Mouse (Mus musculus) CD4-positive, CD25-positive, alpha-beta regulatory T cell, adult 2 months (primary cell): ENCODE results near the gene Rnf10.
A peak's percentile ranks its signal among the peaks of the same experiment; 100 is the strongest.

Experiments used
- DNase-seq: peaks from one replicate; pipeline ENCODE4 v3.0.0-alpha.2; 2012; ENCODE audit warnings: low read depth, low spot score

The Rnf10 gene

DNA sequence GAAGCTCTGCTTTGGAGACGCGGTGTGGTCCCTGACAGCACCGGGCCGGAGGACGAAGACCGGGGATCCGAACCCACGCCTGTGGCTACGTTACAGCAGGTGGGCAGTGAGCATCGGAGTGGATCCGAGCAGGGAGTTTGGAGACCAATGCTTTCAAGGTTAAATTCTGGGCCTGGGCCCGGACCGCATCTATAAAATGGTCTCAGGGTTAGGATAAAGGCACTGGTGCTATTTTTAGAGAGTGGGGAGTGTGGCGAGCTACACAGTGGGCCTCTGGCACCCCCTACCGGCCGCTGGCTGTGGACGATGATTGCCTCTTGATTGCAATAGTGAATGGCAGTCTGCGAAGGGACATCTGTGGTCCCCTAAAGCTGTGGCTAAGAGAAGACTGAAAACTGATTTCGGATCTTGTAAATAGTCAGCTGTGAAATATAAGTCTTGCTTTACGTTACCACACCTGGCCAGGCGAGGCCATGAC, 36.9 kb downstream of the Rnf10 start, which contains the start of gene Pop5:
Pop5 (plus strand) TSS at position 51 of the 478 bp plus-strand sequence.
- peak; percentile 94 for DNase-seq

DNA sequence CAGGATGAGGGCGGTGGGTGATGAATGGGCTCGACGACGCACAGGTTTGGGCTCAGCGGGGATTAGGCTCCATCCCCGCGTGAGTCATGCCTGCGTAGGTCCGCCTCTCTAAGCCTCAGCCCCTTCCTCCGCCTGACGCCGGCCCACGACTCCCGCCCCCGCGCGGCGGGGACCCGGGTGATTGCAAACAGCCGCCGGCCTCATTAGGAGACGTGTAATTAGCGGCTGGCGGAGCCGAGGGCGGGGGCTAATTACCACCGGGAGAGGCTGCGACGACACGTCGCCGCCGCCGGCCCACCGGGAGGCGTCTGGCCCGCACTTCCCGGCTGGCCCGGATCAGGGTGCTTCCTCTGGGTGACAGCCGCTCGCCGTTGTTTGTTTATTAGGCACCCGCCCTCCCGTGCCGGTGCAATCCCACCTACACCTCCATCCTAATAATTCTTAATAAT, 37.4 kb downstream of the Rnf10 start:
- DNase-seq = peak; percentile 87

DNA sequence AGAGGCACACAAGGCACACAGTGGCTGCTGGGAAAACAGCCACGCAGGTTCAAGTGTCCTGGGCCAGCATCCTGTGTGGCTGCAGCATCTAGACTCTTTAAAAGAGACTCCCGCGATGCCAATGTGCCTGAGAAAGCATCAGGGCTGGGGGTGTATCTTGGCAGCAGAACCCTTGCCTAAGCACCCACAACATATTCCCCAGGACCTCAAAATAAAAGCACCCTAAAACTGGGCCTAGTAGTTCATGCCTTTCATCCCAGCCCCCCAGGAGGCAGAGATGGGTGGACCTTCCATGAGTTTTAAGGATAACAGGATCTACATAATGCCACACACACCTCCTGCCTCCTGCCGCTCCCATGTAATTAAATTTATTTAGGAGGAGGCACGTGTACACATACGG, 38.2 kb downstream of the Rnf10 start:
- DNase-seq = no peak

DNA sequence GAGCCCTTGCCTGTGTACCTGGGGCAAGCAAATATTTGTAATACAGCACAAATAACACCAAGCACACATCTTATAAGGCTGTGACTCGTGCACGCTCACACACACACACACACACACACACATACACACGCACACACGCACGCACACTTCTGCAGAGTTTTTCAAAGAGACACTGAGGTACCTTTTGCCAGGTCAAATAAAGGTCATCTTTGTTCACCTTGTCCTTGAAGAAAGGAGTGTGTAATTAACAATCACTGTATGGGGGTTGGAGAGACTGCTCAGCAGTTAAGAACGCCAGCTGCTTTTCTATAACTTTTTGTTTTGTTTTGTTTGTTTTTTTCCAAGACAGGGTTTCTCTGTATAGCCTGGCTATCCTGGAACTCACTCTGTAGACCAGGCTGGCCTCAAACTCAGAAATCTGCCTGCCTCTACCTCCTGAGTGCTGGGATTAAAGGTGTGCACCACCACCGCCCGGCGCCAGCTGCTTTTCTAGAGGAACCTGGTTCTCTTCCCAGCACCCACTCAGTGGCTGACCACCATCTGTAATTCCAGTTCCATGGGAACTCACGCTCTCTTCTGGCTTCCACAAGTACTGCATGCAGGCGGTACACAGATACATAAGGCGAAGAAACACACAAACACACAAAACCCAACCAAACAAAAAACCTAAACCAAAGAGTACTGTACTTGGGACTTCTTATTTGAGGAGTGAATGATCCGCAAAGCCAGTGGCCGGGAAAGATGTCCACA, 39.5 kb downstream of the Rnf10 start:
- no peak for DNase-seq

DNA sequence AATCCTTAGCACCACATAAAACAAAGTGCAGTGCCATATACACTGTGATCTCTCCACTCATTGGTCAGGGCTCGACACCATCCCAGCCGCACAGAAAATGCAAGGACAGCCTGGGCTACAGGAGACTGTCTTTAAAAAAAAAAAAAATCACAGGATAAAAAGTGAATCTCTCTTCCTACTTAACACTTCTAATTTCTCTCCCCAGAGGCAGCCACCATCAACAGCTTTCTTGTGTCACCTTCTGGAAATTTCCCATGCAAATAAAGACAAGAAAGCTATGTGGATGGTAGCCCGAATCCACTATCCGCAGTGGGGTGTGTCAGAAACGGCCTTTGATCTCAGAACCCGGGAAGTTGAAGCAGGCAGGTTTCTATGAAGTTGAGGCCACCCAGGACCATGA, 40.2 kb downstream of the Rnf10 start:
- DNase-seq = no peak

DNA sequence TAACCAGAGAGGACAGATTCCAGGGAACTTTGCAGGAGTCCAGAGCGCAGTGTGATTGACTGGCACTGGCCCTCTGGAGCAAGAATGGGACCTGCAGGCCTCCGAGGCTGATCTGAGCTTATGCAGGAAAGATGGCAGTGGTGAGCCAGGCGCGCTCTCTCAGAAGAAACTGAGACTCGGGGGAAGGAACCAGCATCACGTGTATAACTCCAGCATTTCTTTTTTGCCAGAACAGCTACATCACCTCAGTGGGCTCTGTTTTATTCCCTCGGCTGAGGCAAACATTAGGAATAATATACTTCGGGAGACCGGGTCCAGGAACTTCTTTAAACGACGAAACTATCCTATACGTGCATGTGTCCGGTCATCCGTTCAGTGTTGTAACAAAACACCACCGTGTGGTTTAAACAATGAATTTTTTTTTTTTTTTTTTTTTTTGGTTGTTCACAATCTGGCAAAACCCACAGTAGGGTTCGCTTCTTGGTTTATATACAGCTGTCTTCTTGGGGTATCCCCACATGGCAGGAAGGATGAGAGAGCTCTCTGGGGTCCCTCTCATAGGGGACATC, 41.1 kb downstream of the Rnf10 start:
- no peak for DNase-seq

DNA sequence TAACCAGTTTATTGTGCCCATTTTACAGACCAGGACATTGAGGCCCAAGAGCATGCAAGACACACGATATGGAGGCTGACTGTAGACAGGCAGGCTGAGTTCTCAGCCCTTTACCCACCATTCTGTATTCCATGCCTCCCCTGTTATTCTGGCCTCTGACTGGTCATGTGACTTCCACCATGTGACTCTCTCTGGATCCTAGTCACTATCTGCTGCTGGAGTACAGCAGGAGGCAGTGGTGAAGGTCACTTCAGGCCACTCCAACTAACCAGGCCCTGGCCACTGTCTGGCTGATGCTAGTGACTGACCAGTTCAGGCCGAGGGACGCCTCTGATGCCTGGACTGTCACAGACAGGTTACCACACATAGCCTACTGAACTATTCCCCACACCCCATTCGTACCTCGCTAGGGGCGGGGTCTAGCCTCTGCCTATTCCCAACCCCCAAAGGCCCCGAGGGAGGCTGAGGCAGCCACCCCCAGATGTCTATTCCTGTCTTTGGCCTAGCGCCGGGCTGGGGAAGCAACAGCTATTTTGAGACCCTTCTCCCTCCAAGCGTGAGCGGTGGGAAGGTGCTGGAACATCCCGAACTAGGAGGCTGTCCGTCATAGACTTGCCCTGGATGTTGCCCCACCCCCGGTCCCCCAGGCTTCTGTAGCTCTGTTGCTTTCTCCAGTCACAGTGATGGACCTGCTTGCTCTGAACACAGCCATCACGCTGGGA, 41.7 kb downstream of the Rnf10 start:
- no peak for DNase-seq

DNA sequence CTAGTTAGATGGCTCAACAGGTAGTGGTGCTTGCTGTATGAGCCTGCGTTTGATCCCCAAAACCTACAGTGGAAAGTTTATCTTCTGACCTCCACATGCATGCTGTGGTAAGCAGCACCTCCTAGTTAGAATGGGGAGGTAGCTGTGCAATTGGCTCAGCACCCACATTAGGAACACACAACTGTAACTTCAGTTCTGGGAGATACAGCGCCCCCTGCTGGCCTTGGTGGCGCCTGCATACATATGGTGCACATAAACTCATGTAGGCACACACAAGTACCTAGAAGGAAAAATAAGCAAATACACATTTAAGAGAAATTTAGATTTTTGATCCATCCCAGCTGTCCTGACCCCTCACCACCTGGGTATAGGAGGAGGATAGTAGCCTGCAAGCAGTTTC, 50.2 kb downstream of the Rnf10 start:
- no peak for DNase-seq

DNA sequence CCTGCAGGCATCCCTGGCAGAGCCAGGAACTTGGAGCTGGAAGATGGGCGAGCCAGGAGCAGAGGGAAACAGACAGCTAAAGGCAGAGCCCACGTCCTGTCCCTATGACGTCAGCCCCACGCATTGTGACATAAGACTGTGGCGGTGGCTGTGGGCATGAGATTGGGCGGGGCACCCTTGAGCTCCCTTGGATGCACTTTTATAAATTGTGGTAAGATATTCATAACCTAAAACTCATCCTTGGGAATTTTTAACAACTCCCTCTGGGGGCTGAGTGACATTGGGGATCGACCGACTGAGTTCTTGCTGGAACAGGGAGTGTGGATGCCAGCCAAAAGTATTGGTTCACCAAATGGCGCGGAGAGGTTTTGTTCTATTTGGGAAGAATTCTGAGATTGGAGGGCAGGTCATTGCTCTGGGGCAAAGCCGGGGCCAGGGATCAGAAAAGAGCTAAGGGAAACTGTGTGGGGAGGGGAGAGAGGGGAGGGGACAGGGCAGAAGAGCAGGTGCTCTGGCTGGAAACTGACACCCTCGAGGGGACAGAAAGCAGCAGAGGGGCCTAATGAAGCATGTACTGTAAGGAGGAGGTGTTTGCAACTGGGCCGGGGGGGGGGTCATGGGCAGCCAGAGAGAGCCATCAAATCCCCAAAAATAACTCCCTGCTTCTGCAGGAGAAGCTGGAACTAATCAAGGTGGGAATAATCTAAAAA, 51.6 kb downstream of the Rnf10 start:
- DNase-seq = peak; percentile 37

DNA sequence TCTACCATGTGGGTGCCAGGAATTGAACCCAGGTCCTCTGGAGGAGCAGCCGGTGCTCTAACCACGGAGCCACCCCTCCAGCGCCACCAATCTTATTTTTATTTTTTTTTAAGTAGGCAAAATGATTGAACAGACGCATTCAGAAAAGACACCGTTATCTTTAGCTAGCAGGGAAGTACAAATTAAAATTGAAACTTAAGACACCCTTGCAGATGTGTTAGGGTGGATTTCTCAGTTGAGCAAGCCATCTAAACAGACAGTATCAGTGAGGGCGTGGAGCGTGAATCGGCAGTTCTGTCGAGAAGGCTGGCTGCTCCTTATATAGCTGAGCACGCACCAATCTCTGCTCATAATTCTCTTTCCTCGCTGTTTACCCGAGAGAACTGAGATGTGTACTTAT, 54.7 kb downstream of the Rnf10 start:
- DNase-seq = no peak

DNA sequence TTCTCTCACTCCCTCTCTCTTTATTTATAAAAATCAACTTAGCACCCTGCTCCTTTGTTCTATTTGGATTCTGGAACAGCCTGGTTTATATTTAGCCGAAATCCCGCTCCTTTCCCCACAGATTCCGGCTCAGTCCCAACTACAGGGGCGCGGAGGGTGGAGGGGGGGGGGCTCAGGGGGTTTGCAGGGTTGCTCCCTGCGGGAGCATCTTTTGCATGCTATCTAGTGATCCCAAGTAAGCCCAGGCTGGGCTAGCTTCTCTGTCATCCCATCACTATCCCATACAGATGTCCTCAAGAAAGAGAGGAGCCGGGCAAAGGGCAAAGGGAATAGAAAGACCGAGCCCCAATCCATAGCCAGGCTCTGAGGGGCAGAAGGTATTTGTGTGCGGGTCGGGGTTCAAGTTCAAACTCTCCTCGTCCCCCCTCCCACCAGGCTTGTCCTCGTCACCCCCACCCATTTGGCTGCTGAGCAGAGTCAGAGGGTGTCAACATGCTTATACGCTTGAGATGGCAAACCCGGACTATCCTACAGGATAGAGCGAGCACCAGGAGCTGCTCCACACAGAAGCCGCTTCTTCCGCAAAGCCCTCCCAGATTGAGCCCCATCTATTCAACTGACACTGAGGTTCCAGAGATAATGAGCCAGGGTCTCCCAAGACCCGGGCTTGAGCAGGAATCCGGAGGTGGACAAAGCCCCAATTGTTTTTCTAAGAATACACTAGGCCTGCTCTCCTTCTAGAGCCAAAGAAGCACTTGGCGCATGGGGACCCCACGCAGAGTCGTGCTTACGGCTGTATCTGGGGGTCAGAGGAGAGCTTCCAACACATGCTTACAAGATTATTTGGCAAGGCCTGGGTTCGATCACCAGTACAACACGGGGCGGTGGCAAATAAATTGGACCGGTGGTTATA, 57.2 kb downstream of the Rnf10 start:
- DNase-seq = no peak

DNA sequence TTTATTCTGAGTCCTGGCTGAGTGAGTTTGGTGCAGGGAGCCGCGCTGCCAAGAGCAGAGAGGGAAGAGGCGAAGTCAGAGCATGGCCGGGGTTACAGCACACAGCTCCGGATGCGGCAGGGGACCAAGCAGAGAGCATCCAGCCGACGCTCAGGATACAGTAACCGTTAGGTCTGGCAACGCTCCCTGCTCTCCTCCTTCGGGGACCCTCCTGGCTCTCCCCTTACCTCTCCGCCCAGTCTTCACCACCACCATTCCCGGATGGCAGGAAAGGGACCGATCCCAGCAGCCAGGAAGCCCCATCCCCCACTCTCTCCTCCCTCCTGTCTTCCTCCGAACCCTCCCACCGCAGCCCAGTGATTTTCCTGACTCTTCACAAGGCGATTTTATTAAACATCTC, 57.8 kb downstream of the Rnf10 start:
- peak; percentile 30 for DNase-seq

DNA sequence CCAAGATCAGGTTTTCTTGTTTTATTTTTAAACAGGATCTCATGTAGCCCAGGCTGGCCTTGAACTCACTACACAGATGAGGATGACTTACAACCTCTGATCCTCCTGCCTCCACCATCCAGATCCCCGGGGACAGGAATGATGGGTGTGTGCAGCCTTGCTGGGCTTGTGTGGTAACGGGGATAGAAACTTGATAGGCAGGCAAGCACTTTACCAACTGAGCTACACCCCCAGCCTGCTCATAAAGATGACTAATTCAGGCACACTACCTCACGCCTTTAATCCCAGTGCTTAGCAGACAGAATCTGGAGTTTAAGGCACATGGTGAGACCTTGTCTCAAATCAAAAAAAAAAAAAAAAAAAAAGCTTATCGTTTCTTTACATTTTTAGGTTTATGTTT, 59.8 kb downstream of the Rnf10 start:
- no peak for DNase-seq

DNA sequence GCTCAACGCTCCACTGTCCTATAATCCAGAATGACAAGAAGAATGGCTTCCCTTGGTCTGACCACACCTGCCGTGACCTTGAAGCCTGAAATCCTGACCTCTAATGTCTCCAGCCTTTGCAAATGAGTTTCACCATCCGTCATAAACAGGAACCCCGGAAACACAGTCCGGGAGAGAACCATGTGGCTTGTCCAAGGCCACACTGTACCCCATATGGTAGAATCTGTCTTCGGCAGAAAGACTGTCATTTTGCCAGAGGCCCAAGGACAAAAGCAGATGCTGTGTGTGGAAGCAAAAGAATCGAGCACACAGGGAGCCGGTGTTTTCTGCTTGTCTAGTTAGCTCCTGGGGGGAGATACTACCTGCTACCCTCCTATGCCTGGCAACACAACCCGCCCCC, 60.2 kb downstream of the Rnf10 start:
- DNase-seq = no peak

DNA sequence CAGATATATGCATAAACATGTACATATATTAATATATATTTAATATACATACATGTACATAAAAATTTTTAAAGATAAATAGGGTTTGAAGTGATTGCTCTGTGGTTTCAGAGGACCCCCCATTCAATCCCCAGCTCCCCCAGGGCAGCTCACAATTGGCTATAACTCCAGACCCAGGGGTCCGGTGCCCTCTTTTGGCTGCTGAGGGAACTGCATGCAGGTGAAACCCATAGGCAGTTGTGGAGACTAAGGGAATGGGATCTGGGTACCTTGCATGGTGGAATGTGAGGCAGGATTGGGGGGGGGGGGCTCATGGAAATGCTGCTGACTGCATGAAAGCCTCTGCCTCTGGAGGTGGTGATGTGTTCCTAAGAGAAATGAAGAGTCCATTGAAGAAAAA, 62.3 kb downstream of the Rnf10 start:
- peak; percentile 69 for DNase-seq

DNA sequence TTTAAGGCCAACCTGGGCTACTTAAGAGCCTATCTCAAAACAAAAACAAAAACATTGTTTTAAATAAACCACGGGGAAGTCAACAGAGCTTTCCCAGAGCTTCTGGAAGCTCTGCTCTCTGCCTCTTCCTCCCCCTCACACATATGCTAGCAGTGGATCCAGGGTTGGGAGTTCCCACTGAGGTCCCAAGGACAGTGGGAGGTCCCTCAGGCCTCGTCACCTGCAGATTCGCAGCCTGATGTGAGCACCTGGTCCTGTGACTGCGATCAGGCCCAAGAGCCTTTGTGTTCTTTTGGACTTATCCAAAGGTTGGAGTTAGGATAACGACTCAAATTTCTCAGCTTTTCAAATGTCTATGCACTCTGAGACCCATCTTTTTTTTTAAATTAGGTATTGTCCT, 64.1 kb downstream of the Rnf10 start:
- DNase-seq = no peak

DNA sequence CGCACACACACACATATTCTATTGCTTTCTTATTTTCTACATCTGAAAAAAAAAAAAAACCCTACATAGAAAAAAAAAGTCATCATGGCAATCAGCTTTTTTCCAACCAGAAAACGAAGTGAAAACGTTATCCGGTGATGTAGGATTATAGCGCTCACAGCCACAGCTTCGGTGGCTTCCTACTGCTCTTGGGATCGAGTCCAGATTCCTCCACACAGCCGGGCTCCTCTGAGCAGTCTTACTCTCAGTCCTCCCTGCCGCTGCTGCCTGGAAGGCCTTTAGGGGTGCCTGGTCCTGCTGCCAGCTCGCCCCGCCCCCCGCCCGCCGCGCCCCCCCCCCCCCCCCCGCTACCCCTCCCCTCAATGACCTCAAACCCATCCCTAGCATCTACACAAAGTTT, 64.8 kb downstream of the Rnf10 start:
- DNase-seq = no peak

DNA sequence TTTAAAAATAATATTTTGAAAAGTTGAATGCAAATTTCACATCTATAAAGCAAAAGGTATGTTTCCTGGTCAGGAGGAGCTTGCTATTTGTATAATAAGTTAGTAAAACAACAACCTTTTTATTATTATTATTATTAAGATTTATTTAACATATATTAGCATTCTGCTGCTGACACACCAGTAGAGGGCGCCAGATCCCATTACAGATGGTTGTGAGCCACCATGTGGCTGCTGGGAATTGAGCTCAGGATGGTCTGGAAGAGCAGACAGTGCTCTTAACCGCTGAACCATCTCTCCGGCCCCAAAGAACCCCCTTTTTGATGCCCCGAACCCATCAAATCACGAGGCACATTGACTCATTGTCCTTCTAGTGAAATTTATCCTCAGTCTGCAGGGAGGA, 65.5 kb downstream of the Rnf10 start:
- DNase-seq = no peak

DNA sequence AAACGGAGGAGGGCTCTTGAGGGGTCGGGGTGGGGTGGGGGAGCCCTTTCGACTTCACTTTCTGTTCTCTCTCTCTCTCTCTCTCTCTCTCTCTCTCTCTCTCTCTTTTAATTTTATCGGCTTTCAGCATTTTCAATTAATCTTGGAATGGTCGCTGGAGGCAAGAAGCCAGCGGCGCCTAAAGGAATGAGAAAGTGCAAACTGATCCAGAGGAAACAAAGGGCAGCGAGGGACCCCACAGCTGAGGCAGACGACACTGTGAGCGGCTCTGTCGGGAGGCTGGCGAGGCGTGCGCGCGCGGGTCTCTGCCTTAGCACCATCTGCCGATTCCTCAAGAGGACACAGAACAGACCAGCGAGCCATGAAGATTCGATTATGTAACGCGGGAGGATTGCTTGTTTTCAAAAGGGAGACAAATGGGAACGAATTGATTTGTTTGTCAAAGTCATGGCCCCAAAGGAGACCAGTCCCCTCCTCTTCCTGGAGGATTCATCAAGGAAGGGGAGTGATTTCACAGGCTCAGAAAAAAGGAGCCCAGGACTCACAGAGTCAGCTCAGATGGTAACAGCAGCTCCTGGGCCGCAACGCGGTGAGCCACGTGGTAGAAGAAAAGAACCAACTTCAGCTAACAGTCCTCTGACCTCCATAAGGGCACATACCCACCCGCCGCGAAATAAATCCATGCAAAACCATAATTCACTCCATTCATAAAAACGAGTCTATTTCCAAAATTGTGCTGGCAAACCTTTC, 68.0 kb downstream of the Rnf10 start:
- DNase-seq = peak; percentile 42
